Mouse (Mus musculus) G1E (cell line): ENCODE data around the gene Zfp119a.
"Not testable (repeated sequence)": the region's sequence is repeated elsewhere in the genome, so short reads cannot be mapped to it uniquely, and the experiment has no call there.

Source experiments
- CTCF ChIP-seq: IDR thresholded peaks from 2 replicates; pipeline ENCODE4 v1.5.1; 2012; ENCODE audit warnings: low read depth, low read length, inconsistent platforms, mixed read lengths
- GATA1 ChIP-seq: IDR thresholded peaks from 2 replicates; pipeline ENCODE4 v1.6.1; 2012; ENCODE audit warnings: borderline replicate concordance, low read length, inconsistent platforms, mixed read lengths
- POLR2AphosphoS5 ChIP-seq: IDR thresholded peaks from 2 replicates; pipeline ENCODE4 v1.6.1; 2012; ENCODE audit warnings: low read depth, low read length, inconsistent platforms; ENCODE audit not compliant: insufficient replicate concordance
- TAL1 ChIP-seq: conservative IDR thresholded peaks from 2 replicates; pipeline ENCODE4 v1.6.1; 2012; ENCODE audit warnings: low read depth, low read length, inconsistent platforms, mixed read lengths

DNA sequence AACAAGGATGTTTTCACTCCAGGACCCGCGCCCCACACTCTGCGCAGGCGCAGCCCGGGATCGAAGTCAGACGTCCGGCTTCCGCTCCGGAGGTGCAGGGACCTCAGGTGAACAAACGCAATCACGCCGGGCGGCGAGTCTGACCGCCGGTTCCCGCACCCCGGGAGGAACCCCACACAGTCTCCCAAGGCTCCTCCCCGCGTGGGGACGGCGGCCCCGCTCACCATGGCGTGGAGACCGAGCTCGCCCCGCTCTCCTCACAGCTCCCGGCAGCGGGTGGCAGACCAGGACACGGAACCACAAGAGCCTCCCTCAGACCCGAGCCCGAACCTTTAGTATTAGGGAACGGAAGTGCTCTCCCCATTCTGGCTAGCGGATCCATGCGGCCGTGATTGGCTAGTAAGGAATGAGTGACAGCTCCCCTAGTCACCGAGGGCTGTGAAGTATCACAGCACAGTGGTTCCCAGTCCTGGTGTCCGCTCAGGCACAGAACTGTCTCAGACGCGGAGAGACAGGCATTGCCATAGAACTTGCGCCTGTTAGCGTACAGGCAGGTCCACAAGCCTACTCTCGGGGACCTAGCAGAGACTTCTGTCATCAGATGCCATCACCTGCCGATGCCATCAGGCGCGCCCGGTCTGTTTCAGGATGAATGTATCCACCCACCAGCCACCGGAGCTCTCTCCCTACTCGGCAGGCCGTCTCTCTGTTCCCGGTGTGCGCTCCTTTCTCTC is at the start of gene Zfp119a:
- not testable (repeated sequence) for TF ChIP-seq POLR2AphosphoS5, CTCF, GATA1, TAL1
